Mouse (Mus musculus) layer of hippocampus, adult 11-12 months (tissue): Measurements from ENCODE around the gene Angptl2.
"Not testable (repeated sequence)": the region's sequence is repeated elsewhere in the genome, so short reads cannot be mapped to it uniquely, and the experiment has no call there.

ENCODE experiments used
- DNase-seq: peaks from one replicate; pipeline ENCODE4 v3.0.0; 2022; ENCODE audit warnings: low spot score

Angptl2 gene

DNA sequence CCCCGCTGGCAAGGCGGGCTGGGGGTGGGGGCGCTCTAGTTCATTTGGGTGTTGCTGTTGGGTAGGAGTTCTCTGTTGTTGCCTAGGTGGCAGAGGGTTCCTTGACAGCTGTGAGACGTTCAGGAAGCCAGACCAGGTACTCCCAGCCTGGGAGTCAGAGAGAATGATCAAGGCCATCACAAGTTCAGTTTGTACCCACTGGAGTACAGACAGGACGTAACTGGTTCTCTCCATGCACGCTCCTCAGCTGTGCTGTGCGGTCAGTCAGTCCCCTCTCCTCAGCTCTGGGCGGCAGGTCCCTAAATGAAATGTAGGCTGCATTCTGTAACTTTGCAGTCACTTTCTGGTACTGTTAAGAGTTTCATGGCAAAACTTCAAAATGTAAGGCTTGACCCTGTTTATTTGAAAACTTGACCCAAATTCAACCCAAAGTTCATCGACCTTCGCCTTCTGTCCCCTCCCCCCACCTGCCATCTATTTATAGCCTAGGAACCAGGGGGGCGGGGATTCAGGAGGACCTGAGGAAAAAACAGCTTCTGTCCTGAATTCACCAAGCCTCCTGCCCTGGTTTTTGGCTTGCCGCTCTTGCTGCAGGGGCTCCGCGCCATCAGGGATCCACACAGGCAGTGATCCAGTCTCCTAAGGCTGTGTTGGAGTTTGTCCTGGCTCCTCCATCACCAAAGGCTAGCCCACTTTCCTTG, 15.4 kb upstream of the Angptl2 start:
- DNase-seq: no peak

DNA sequence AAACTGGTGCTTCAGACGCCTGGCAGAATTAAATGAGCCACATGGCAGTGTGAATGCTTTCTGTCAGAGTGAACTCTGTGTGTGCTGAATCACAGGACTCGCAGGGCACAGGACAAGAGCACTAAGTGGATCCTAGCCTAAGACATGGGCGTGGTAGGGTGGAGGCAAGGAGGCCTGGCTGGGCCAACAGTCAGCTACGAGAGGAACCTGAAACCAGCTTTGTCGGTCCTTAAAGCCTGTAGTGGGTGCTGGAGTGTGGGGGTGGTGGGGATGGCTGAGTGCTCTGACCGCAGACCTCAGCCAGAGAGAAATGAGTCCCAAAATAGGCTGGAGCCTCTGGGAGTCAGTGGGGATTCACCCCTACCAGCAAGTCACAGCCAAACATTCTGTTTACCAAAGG, 12.6 kb upstream of the Angptl2 start:
- DNase-seq: no peak

DNA sequence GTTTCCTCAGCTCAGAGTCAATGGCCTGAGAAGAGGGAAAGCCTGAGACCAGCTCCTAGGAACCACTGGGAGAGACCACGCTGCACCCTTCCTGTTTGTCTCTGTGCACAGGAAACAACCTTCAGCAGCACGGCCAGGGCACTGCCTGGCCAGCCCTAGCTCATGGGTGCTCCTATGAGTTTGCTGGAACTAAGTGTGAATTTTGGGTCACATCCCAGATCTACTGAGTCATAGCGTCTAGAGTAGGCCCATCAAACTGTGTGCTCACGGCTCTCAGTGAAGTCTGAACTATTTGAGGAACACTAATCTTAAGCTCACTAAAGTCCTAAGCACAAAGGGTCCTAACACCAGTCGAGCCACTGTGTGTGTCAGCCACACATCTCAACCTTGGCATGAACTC, 10.9 kb upstream of the Angptl2 start:
- DNase-seq: no peak

DNA sequence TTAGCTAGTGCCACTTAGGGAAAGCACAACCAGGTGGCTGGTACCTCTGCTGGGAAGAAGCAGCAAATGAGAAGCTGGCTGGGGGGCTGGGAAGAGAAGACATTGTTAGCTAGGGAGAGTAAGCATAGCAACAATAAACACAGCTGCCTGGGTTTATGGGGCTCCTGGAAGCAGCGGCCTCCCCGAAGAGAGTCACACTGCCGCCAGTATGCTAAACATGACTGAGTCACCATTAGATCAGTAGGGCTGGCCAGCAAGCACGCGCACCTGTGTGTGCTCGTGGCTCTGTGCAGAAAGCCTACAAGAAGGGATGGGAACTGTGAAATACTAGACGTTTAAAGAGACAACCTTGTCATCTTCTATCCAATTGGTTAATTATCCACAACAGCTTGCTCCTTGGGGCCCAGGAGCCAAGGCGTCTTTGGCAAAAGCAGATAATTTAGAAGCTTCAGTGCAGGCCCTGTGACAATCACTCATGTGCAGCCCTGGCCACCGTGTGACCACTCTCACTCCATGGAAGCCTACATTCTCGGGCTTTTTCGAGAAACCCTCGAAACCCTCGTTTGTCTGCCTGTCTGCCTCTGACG, 9.8 kb upstream of the Angptl2 start:
- no peak for DNase-seq

DNA sequence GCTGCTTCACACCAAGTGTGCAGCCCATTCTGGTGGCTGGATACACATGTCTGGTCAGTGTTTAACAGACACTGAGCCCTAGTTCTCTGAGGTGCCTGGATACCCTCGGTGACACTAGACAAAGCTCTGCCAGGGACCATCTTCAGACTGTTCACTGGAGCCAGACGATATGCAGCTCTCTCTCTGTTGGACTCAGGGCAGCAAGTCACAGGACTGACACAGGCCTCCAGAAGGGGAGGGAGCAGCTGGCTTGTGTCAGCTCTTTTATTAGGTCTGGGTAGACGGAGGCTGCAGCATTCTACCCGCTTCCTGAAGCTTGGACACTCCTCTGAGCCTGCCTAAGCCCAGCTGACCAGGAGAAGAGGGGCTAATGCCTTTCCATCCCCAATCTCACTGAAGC, 8.8 kb upstream of the Angptl2 start:
- no peak for DNase-seq

DNA sequence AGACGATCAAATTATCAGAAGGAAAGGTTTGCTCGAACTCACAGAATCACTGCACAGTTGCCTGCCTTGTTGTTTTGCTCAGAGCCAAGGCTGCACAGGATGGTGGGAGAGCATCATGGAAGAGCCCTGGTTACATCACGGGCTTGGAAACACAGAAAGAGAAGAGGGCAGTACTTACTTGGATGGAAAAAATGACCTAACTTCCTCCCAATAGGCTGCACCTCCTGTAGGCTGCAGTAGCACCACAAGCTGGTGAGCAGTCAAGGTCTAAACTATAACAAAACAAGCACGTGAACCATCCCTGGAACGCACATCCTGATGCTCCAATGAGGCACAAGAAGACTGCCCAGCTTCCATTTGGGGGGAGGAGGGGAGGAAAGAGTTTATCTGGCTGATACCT, 7.7 kb upstream of the Angptl2 start:
- no peak for DNase-seq

DNA sequence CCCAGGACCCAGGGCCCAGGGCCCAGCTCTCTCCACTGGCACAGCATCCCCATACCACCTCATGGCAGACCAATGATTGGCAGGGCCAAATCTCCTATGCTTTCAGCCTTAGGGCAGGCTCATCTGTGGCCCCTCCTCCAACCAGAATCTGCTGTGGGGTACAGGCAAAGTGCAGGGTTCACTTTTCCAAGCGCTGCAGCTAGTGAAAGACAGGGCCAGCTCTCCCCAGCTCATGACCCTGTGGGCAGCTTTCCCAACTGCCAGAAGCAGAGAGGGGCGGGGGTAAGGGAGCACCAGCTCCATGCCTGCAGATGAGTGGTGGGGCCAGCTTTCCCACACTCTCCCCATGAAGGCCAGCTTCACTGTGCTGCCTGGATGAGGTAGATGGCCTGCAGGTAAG, 5.0 kb upstream of the Angptl2 start:
- DNase-seq: no peak

DNA sequence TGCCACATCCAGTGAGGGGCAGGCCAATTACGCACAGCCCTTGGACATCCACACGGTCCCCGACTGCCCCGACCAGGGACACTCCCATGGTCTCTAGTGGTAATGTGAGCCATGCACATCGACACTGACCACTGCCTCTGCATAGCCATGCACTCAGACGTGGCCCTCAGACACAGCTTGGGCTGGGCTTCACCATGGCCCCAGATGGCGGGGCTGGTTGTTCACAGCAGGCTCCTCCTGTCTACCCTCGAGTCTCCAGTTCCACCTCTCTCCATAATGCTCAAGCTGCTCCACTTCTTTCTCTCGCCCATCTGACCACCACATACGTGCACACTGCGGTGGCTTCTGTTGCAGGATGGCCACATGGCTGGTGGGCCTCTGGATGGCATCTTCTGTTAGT, 4.6 kb upstream of the Angptl2 start:
- DNase-seq: not testable (repeated sequence)

DNA sequence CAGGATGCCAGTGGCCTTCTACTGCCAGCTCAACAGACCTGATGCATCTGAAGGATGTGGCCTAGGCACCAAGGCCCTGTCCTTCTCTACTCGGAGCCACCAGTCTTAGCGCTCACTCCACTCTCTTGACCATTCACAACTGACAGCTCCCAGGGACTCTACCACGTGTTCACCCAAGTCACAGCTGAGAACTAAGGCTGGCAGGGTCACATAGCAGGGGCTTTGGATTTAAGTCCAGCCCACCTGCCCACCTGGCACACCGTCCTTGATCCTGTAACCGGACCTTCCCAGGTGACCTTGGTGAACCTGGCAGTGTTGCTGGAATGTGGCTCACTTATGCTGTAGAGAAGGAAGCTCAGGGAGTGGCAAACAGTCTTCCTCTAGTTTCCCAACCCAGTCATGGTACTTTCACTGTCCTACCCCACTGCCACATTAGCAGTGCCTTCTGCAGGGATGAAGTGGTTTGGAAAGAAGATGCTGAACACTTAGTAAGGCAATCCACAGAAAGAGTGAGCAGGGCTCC, 631 bp upstream of the Angptl2 start:
- DNase-seq: no peak

DNA sequence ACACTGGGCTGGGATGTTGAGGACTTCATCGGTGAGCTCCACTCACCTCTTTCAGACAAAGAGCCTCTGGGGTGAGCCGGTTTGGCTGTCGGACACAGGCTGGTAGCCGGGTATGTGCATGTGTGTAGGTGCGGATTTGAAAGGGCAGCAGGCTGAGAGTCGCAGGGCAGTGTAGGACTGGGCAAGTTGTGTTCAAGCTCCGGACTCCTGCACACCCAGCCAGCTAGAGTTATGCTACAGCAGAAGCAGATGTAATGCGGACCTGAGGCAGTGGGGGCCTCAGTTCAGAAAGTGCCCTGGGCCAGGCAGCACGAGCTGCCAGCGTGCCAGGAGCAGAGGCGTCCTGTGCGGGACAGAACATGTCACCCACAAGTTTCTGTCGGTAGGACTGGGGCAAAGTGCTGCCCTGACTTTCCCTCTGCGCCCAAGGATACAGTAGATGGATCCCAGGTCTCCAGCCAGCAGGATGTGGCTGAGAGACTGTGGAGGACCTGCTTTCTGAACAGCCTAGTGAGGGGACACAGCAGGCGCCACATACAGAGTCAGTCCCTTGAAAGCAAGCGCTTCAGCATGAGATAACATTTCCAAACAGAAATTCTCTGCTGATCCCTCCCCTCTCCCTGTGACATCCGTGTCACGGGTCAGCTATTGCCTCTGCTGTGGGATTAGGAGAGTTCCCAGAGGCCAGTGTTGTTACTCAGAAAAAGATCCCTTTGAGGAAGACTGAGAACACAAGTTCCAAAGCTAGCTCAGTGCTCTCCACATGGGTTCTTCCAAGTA, 966 bp downstream of the Angptl2 start:
- no peak for DNase-seq

DNA sequence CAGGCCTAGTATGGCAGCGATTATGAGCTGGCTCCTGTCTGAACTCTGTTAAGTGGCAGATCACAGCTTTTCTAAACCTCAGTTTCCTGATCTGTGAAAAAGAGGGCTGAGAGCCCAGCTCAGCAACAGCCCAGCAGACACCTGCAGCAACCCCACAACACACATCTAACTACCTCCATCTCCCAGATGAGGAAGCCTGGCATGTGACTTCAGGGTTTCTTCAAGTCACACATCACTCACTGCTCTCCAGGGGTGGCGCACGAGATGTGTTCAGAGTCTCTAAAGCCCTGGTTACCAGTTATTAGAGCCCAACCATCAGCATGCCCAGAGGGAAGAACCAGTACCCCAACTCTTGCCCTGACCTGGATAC, 1.5 kb downstream of the Angptl2 start:
- DNase-seq: no peak

DNA sequence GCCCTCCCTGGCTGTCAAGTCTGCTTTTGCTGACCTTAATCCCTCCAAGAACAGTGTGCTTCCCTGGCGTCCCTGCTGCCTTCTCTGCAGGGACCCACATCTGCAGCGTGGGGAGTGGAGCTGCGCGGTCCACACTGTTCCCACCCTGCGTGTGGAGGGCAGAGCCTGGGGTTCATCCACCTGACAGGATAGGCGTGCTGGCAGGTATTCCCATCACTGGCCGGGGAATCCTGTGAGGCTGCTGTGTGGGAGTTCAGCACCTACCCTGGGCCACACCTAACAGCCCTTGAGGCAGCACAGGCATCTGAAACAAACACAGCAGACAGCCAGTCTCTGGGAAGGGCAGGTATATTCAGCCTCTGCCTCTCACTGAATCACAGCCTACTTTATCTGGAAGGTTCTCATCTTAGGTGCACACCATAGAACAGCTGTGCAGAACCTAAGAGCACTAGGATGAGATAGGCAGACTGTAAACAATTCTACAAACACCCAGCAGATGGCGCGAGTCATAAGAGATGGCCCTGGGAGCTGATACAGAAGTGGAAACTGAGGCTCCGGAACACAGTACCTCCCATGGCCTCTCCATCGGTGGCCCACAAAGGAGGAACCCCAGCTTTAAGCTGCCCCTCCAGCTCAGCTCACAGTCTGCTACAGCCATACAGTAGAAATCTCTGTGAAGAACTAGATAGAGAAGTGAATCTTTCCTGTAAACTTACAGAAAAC, 3.2 kb downstream of the Angptl2 start:
- peak; percentile 62 for DNase-seq

DNA sequence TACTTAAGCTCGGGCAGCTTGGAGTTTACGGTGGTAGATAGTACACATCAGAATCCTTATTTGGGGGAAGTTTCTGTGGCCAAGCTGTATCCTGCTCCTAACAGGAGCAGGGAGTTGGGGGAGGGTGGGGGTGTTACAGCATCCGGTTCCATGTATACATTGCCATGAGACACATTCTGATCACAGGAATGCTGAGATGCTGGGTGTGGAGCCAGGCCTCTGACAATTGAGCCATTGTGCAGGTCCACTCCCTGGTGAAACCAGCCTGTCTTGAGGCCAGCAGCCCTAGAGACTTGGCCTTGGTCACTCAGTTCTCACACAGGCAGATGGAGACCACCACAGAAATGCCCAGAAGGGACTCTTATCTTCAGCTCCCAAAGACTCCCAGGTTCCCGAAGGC, 3.8 kb downstream of the Angptl2 start:
- DNase-seq: no peak

DNA sequence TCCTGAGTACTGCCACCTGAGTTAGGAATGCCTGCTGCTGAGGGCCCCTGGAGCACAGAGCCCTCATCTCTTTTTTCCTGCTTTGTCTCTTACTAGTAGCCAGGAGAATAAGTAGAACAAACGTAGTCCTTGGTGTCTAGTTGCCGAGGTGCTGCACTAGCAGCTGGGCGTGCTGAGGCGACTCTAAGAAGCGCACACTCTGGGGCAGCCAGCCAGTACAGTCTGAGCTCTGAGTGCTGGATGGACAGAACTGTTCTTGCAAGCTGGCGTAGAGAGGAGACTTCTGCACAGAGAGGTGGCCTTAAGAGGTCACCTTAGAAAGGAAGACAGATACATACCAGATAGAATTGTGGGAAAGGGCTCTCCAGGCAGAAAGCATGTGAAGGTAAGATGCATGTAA, 4.4 kb downstream of the Angptl2 start:
- DNase-seq: no peak

DNA sequence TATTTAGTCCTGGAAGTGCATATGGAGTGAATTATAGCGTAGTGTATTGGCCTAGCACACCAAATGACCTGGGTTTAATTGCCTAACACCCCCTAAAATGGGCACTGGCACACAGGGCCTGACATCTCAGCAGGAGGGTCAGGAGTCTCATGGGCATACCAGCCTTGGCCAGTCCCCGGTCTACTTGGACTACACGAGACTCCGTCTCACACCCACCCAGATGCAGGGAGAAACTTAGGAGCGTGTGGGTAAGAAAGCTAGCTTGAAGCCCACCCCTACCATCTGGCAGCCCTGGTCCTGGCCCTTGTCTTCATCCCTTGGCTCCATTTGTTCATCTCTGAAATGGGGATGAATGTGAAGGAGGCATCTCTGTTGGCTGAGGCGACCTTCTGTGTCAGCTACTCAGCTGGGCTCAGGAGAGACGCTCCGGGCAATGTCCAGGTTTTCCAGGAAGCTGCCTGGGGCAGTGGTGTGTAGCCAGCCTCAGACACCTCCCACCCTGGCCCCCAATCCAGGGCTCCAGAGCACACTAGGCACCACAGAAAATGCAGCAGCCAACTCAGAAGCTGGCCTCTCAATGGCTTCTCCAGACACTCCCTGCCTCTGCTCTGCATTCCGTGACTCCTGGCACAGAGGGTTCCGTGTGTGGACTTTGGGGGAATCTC, 4.9 kb downstream of the Angptl2 start:
- DNase-seq: no peak

DNA sequence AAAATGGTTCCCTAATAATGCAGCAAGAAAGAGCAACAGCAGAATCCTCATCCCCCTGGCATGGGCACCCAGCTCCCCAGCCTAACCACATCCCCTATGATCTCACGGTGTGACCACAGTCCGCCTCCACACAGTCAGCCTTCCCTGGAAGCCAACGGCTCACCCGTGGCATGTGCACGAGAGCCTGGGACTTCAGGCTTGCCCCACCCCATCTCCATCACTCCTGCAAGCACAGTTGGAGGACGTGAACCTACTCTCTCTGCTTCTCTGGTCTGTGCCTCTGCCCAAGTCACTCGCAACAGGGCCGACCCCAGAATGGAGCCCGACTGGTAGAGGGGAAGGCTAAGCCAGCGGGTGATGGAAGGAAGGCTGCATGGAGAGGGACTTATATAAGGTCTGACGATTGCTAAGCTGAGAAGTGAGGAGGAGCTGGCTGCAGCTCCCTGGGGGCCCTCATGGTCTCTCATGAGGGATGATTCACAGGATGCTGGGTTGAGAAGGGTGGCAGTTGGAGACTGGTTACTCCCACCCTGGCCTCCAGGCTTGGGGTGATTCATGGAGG, 5.6 kb downstream of the Angptl2 start:
- DNase-seq: no peak

DNA sequence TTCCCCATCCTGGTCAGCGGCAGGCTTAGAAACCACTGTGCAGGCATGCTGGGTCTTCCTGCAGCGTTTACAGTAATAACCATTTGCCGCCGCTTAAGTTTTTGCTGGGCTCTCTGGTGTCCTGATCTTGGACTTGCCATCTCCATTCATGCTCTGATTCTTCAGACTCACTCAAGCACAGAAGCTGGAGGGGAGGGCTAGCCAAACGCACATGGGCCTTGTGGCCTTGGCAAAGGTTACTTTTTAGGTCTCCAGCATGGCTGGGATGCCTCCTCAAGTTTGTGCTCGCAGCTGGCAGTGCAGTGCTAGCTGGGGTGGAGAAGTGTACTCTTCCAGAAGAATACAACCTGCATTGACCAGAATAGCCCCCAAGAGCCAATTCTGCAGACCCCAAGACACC, 6.6 kb downstream of the Angptl2 start:
- DNase-seq: no peak

DNA sequence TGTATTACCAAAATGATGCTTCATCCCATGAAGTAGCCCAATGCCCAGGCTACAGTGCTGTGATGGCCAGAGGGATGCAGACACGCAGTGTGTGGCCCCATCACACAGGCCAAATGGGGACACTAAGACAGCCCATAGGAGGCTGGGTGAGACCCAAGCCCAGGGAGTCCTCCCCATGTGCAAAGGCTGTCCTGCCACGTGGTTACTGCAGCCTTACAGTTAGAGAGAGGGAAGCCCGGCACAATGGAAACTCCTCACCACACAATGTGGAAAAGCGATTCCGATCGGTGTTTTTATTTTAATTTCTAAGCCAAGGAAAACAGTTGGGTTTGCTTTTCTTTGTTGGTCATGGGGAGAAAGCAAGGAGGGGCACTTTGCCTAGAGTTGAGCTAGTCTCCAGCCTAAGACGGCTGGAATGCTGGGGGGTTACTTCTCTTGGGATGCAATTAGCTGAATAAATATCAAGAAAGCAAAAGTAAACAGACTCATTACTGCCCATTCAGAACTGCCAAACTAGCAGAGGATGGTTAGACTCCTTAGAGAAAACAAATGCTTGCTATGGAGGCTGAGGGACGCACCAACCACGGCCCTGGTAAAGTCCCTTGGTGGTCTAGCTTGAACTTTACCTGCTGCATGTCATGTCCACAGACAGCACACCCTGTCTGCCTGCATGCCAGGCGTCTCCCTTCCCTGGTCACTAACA, 7.9 kb downstream of the Angptl2 start:
- no peak for DNase-seq

DNA sequence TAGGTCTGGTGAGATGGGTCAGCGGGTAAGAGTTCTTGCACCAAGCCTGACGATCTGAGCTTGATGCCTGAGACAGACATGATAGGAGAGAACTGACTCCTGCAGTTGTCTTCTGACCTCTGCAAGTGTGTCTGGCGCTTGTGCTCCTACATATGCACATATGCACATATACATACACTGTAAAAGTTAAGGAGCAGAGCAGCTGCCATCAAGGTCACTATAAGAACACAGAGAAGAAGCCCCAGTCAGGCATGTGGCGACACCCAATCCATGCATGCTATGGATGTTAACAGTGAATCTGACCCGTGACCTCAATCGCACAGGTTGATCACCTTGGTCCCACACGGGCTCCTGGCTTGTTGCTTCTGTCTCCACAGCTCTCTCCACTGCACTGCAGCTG, 10.1 kb downstream of the Angptl2 start:
- DNase-seq: no peak

DNA sequence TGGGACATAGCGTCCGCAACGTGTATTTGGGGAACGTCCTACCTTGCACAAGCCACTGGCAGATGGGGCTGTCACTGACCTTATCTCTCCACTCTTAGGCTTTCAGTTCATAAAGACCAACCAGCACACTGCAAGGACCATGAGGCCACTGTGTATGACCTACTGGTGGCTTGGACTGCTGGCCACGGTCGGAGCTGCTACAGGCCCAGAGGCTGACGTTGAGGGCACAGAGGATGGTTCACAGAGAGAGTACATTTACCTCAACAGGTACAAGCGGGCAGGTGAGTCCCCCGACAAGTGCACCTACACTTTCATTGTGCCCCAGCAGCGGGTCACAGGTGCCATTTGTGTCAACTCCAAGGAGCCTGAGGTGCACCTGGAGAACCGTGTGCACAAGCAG, 12.2 kb downstream of the Angptl2 start:
- no peak for DNase-seq

DNA sequence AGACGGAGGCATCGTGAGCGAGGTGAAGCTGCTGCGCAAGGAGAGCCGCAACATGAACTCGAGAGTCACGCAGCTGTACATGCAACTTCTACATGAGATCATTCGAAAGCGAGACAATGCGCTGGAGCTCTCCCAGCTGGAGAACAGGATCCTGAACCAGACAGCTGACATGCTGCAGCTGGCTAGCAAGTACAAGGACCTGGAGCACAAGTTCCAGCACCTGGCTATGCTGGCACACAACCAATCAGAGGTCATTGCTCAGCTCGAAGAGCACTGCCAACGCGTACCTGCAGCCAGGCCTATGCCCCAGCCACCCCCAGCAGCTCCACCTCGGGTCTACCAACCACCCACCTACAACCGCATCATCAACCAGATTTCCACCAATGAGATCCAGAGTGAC, 12.7 kb downstream of the Angptl2 start:
- DNase-seq: no peak
